Mouse (Mus musculus): ENCODE results near the gene Endov. TPM values are rescaled to one million over a fixed set of nuclear protein-coding genes. Genes with fewer than 3 reads are reported as not detected.

Endov gene
- total and polyA plus RNA-seq, 3 experiments, result 8.9 to 16.6 (median 14.4) TPM

DNA sequence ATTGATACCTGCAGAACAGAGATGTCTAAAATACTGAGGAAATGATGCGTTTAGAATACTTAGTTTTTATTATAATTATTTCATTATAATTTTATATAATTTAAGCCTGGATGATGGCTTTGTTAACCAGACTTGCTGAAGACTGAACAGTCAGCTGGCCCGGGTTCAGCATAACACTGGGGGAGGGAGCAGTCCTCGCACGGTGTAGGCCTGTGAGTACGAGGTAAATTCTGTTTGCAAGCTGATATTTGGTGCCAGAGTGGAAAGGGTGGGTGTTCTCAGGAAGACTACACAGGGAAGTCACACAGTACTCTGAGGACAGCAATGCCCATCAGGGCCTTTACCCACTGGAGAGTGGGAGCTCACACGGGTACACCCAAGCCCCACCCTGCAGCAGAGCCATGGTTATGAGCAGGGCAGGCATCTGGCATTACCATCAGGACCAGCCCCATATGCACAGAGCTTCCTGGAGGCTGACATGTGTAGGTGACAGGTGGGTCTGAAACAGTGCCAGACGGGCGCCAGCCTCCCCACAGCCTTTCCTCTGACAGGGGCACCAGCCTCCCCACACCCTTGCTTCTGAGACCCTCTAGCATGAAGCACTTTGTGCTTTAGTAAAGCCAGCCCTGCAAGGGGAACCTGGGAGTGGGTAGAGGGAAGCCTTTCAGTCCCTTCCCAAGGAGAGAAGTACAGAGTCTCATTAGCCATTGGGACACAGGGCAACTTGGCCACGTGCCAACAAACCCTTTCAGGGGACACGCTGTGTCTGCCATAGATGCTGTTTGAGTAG, 59.6 kb downstream of the Endov start:
- ATAC-seq (ENCODE audit: extremely low read depth, insufficient number of reproducible peaks, low FRiP score, poor library complexity, severe bottlenecking), result no peak

GRCm38 (mm10) chr11:119551468-119551867, 60.3 kb downstream of the Endov start:
- H3K4me3 ChIP-seq (ENCODE audit: low read depth, low read length), result no peak overlapping the region
- no peaks in the 10 kb centered on the region for H3K4me1 ChIP-seq (ENCODE audit: insufficient read depth, low read depth, low read length)
- ATAC-seq (ENCODE audit: extremely low read depth, insufficient number of reproducible peaks, low FRiP score, poor library complexity, severe bottlenecking) (no peak), DNase-seq (ENCODE audit: low spot score) (no peak)
- H3K27me3 ChIP-seq (ENCODE audit: insufficient read depth, low read length), result peaks cover 74% of the 10 kb centered on the region
- H3K36me3 ChIP-seq (replicated peaks), result no peaks in the 10 kb centered on the region
- peaks cover 32% of the 10 kb centered on the region for H3K9me3 ChIP-seq (replicated peaks)
- no peak for TF ChIP-seq GATA1 (IDR thresholded peaks at IDR 0.05; ENCODE audit: borderline replicate concordance, low read length)
- no peak for TF ChIP-seq CTCF (IDR thresholded peaks at IDR 0.05; ENCODE audit: low read depth, low read length)
- TF ChIP-seq GATA2 (IDR thresholded peaks at IDR 0.05; ENCODE audit: borderline replicate concordance, low read depth, low read length), result no peak
- no peak for TF ChIP-seq TAL1 (conservative IDR thresholded peaks at IDR 0.05; ENCODE audit: low read depth, low read length)
- TF ChIP-seq POLR2AphosphoS5 (IDR thresholded peaks at IDR 0.05; ENCODE audit: insufficient replicate concordance, low read depth, low read length), result no peak

More for the DNA sequence above, 59.6 kb downstream of the Endov start:
- H3K4me1 ChIP-seq (ENCODE audit: insufficient read depth, low read depth, low read length), result no peaks in the 10 kb centered on the region
- DNase-seq (ENCODE audit: low spot score), result no peak
- no peak for TF ChIP-seq GATA2 (IDR thresholded peaks at IDR 0.05; ENCODE audit: borderline replicate concordance, low read depth, low read length)
- no peak for TF ChIP-seq POLR2AphosphoS5 (IDR thresholded peaks at IDR 0.05; ENCODE audit: insufficient replicate concordance, low read depth, low read length)
- no peak for TF ChIP-seq CTCF (IDR thresholded peaks at IDR 0.05; ENCODE audit: low read depth, low read length)
- TF ChIP-seq TAL1 (conservative IDR thresholded peaks at IDR 0.05; ENCODE audit: low read depth, low read length), result no peak
- no peak for TF ChIP-seq GATA1 (IDR thresholded peaks at IDR 0.05; ENCODE audit: borderline replicate concordance, low read length)
- peaks cover 71% of the 10 kb centered on the region for H3K27me3 ChIP-seq (ENCODE audit: insufficient read depth, low read length)
- H3K4me3 ChIP-seq (ENCODE audit: low read depth, low read length), result no peak overlapping the region
- H3K36me3 ChIP-seq (replicated peaks), result no peaks in the 10 kb centered on the region
- H3K9me3 ChIP-seq (replicated peaks), result peaks cover 34% of the 10 kb centered on the region

DNA sequence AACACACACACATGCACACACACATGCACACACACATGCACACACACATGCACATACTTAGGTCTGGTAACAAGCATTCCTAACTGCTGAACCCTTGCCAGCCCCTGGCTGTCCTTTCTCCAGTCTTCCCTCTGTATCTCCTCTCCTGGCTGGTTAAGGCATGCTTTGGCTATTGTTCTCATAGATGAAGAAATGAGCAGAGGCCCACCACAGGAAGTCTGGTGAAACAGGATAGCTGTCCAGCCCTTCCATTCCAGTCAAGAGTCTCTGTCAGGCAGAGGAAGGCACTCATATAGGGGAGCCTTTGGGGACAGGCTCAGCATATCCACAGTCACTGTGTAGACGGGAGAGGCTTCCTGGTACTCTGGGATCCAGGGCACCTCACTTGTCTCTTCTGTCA, 61.2 kb downstream of the Endov start:
- Histone ChIP-seq H3K9me3 (replicated peaks) (peaks cover 23% of the 10 kb centered on the region), H3K4me3 (ENCODE audit: low read depth, low read length) (no peak overlapping the region), H3K27me3 (ENCODE audit: insufficient read depth, low read length) (peaks cover 71% of the 10 kb centered on the region), H3K36me3 (replicated peaks) (no peaks in the 10 kb centered on the region), H3K4me1 (ENCODE audit: insufficient read depth, low read depth, low read length) (no peaks in the 10 kb centered on the region)
- DNase-seq (ENCODE audit: low spot score) (no peak), ATAC-seq (ENCODE audit: extremely low read depth, insufficient number of reproducible peaks, low FRiP score, poor library complexity, severe bottlenecking) (no peak)
- TF ChIP-seq GATA1 (IDR thresholded peaks at IDR 0.05; ENCODE audit: borderline replicate concordance, low read length) (no peak), TAL1 (conservative IDR thresholded peaks at IDR 0.05; ENCODE audit: low read depth, low read length) (no peak), CTCF (IDR thresholded peaks at IDR 0.05; ENCODE audit: low read depth, low read length) (no peak), POLR2AphosphoS5 (IDR thresholded peaks at IDR 0.05; ENCODE audit: insufficient replicate concordance, low read depth, low read length) (no peak), GATA2 (IDR thresholded peaks at IDR 0.05; ENCODE audit: borderline replicate concordance, low read depth, low read length) (no peak)

DNA sequence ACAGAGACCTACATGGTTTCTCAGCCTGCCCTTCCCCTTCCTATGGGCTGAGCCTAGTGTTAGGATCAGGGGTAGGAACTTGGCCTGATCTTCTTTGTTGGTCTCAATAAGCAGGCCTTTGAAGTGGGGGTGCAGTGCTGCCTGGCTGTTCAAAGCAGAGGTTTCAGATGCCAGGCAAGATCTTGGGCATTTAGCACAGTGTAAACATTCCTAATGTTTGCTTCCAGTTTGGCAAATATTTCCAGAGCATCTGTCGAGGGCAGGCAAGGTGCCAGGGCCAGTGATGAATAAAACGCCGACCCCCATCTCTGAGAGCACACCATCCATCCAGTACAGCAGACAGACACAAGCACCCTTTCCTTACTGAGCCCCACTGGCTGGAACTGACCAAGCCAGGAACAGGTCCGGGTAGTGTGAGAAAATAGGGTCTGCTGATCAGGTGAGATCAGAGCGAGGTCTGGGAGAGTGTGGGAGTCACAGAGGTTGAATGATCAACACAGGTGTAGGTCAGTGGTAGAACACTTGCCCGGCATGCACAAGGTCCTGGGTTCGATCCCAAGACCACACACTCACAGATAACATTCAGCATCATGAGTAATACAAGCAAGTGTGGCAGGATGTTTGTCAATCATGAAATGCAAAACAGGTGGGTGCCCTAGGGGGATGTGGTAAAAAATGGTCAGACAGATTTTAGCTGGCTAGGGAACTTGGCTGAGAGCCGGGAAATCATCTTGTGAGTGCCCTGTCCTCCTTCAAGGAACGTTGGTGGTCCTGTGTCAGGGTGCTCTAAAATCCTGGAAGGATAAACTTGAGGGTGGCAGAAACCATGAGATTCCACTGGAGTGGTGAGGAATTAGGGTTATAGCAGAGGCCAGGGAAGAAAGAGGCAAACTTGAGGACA, 62.0 kb downstream of the Endov start:
- peaks cover 68% of the 10 kb centered on the region for H3K27me3 ChIP-seq (ENCODE audit: insufficient read depth, low read length)
- no peaks in the 10 kb centered on the region for H3K4me1 ChIP-seq (ENCODE audit: insufficient read depth, low read depth, low read length)
- no peaks in the 10 kb centered on the region for H3K36me3 ChIP-seq (replicated peaks)
- no peak for TF ChIP-seq TAL1 (conservative IDR thresholded peaks at IDR 0.05; ENCODE audit: low read depth, low read length)
- TF ChIP-seq POLR2AphosphoS5 (IDR thresholded peaks at IDR 0.05; ENCODE audit: insufficient replicate concordance, low read depth, low read length), result no peak
- TF ChIP-seq CTCF (IDR thresholded peaks at IDR 0.05; ENCODE audit: low read depth, low read length), result no peak
- ATAC-seq (ENCODE audit: extremely low read depth, insufficient number of reproducible peaks, low FRiP score, poor library complexity, severe bottlenecking) (no peak), DNase-seq (ENCODE audit: low spot score) (no peak)
- H3K9me3 ChIP-seq (replicated peaks), result peaks cover 15% of the 10 kb centered on the region
- H3K4me3 ChIP-seq (ENCODE audit: low read depth, low read length), result no peak overlapping the region

GRCm38 (mm10) chr11:119554706-119555105, 63.6 kb downstream of the Endov start:
- H3K27me3 ChIP-seq (ENCODE audit: insufficient read depth, low read length), result peaks cover 63% of the 10 kb centered on the region
- peaks cover 1% of the 10 kb centered on the region; the same call in 1 of the 2 replicates for H3K4me1 ChIP-seq (ENCODE audit: insufficient read depth, low read depth, low read length)
- ATAC-seq (ENCODE audit: extremely low read depth, insufficient number of reproducible peaks, low FRiP score, poor library complexity, severe bottlenecking) (no peak), DNase-seq (ENCODE audit: low spot score) (no peak)
- H3K9me3 ChIP-seq (replicated peaks), result no peaks in the 10 kb centered on the region
- H3K36me3 ChIP-seq (replicated peaks), result no peaks in the 10 kb centered on the region
- TF ChIP-seq GATA2 (IDR thresholded peaks at IDR 0.05; ENCODE audit: borderline replicate concordance, low read depth, low read length) (no peak), GATA1 (IDR thresholded peaks at IDR 0.05; ENCODE audit: borderline replicate concordance, low read length) (no peak), TAL1 (conservative IDR thresholded peaks at IDR 0.05; ENCODE audit: low read depth, low read length) (no peak), CTCF (IDR thresholded peaks at IDR 0.05; ENCODE audit: low read depth, low read length) (no peak), POLR2AphosphoS5 (IDR thresholded peaks at IDR 0.05; ENCODE audit: insufficient replicate concordance, low read depth, low read length) (no peak)
- no peak overlapping the region for H3K4me3 ChIP-seq (ENCODE audit: low read depth, low read length)

GRCm38 (mm10) chr11:119555170-119555569, 64.0 kb downstream of the Endov start:
- no peak overlapping the region for H3K4me3 ChIP-seq (ENCODE audit: low read depth, low read length)
- ATAC-seq (ENCODE audit: extremely low read depth, insufficient number of reproducible peaks, low FRiP score, poor library complexity, severe bottlenecking) (no peak), DNase-seq (ENCODE audit: low spot score) (no peak)
- peaks cover 66% of the 10 kb centered on the region for H3K27me3 ChIP-seq (ENCODE audit: insufficient read depth, low read length)
- no peak for TF ChIP-seq TAL1 (conservative IDR thresholded peaks at IDR 0.05; ENCODE audit: low read depth, low read length)
- TF ChIP-seq GATA2 (IDR thresholded peaks at IDR 0.05; ENCODE audit: borderline replicate concordance, low read depth, low read length), result no peak
- no peak for TF ChIP-seq POLR2AphosphoS5 (IDR thresholded peaks at IDR 0.05; ENCODE audit: insufficient replicate concordance, low read depth, low read length)
- TF ChIP-seq CTCF (IDR thresholded peaks at IDR 0.05; ENCODE audit: low read depth, low read length), result no peak
- no peak for TF ChIP-seq GATA1 (IDR thresholded peaks at IDR 0.05; ENCODE audit: borderline replicate concordance, low read length)
- H3K4me1 ChIP-seq (ENCODE audit: insufficient read depth, low read depth, low read length), result peaks cover 3% of the 10 kb centered on the region; the same call in 1 of the 2 replicates
- no peaks in the 10 kb centered on the region for H3K36me3 ChIP-seq (replicated peaks)
- no peaks in the 10 kb centered on the region for H3K9me3 ChIP-seq (replicated peaks)
